Mouse (Mus musculus): ENCODE measurements around the gene Spdye4b. TPM values are rescaled to one million over a fixed set of nuclear protein-coding genes. Genes with fewer than 3 reads are reported as not detected.

The Spdye4b gene
- polyA plus RNA-seq, 1 experiment from 2014 or later, result not detected

Small RNA genes within 50 kb of the gene (microRNA-seq; reads per million reads assigned to microRNA genes)
- gene Gm44405, result not detected

Other genes starting within 250 kb of the Spdye4b start
- 23.0 and 23.4 TPM in 2 replicates for gene Fscn1, start 220.7 kb upstream of the Spdye4b start, polyA plus RNA-seq (2015; fragmentation: Nextera tagmentation; extraction: Ambion mirVana)
- gene Rnf216, start 68.0 kb upstream of the Spdye4b start, polyA plus RNA-seq (2015; fragmentation: Nextera tagmentation; extraction: Ambion mirVana), result 13.2 and 13.9 TPM in 2 replicates
- gene Olfr718-ps1, start 33.4 kb upstream of the Spdye4b start, polyA plus RNA-seq (2015; fragmentation: Nextera tagmentation; extraction: Ambion mirVana), result not detected in 2 replicates
- 1.3 TPM in 2 replicates for gene Rbak, start 242 bp upstream of the Spdye4b start, polyA plus RNA-seq (2015; fragmentation: Nextera tagmentation; extraction: Ambion mirVana)
- not detected in 2 replicates for gene Spdye4a, start 45.9 kb downstream of the Spdye4b start, polyA plus RNA-seq (2015; fragmentation: Nextera tagmentation; extraction: Ambion mirVana)
- 1.6 and 1.8 TPM in 2 replicates for gene Zfp12, start 54.1 kb downstream of the Spdye4b start, polyA plus RNA-seq (2015; fragmentation: Nextera tagmentation; extraction: Ambion mirVana)
- gene Zfp316, start 89.0 kb downstream of the Spdye4b start, polyA plus RNA-seq (2015; fragmentation: Nextera tagmentation; extraction: Ambion mirVana), result 0.23 and 0.44 TPM in 2 replicates
- not detected in 2 replicates for gene Zfp853, start 112.6 kb downstream of the Spdye4b start, polyA plus RNA-seq (2015; fragmentation: Nextera tagmentation; extraction: Ambion mirVana)
- 21.8 and 23.2 TPM in 2 replicates for gene E130309D02Rik, start 134.3 kb downstream of the Spdye4b start, polyA plus RNA-seq (2015; fragmentation: Nextera tagmentation; extraction: Ambion mirVana)
- gene Zdhhc4, start 148.2 kb downstream of the Spdye4b start, polyA plus RNA-seq (2015; fragmentation: Nextera tagmentation; extraction: Ambion mirVana), result 24.9 and 26.1 TPM in 2 replicates
- gene Grid2ip, start 176.3 kb downstream of the Spdye4b start, polyA plus RNA-seq (2015; fragmentation: Nextera tagmentation; extraction: Ambion mirVana), result not detected in 2 replicates
- gene Kdelr2, start 222.8 kb downstream of the Spdye4b start, polyA plus RNA-seq (2015; fragmentation: Nextera tagmentation; extraction: Ambion mirVana), result 134 and 140 TPM in 2 replicates